Mouse (Mus musculus): ENCODE data around the gene Pck2.

DNA sequence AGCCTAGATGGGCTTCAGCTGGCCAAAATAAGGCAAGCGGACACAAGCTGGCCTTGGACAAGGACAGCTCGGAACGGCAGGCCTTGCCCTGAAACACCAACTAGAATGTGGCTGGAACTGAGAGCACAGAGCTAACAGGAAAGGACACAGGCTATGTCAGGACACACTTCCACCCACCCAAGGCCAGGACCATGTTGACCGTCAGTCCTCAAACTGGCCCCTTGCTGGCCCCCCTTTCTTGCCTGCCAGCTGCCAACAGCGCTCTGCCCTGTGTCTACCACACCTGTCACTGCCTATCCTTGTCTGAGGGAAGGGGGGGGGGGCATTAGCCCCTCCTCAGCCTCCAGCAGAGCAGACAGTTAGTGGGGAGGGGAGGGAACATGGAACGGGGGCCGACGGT lies 35.2 kb downstream of the Pck2 start, which contains the start of gene Fitm1:
- TF ChIP-seq CTCF (IDR thresholded peaks at IDR 0.05; ENCODE audit: low read depth, low read length) (no peak), POLR2AphosphoS5 (IDR thresholded peaks at IDR 0.05; ENCODE audit: insufficient replicate concordance, low read depth, low read length) (no peak)

All from G1E (cell line).